Mouse (Mus musculus) spleen, adult 18-20 months (tissue): ENCODE measurements around the gene Otub2.

Experiments
- DNase-seq, 2 experiments: peaks; one replicate each; pipeline ENCODE4 v3.0.0; 2022; ENCODE audit warnings: mixed read lengths in 2 of 2

Otub2 gene

GRCm38 (mm10) chr12:103388505-103389347 lies at the start of gene Otub2:
Gene Otub2 (plus strand): TSS chr12:103388682.
- DNase-seq, result peak; percentile 90 to 93

GRCm38 (mm10) chr12:103341212-103341611 lies 47.3 kb upstream of the Otub2 start:
- peak; percentile 66 to 78 for DNase-seq

- peak; percentile 61 to 78 for DNase-seq
These were observed 45.0 kb upstream of the Otub2 start for GRCm38 (mm10) chr12:103343456-103343855.

- DNase-seq, result no peak
These were observed 43.5 kb upstream of the Otub2 start for GRCm38 (mm10) chr12:103344934-103345333.

GRCm38 (mm10) chr12:103346945-103347344 lies 41.5 kb upstream of the Otub2 start:
- no peak for DNase-seq

GRCm38 (mm10) chr12:103347406-103347805 lies 41.1 kb upstream of the Otub2 start:
- no peak for DNase-seq

- DNase-seq, result peak; percentile 63 to 84
These were observed 40.0 kb upstream of the Otub2 start for GRCm38 (mm10) chr12:103348506-103348905.

- no peak for DNase-seq
These were observed 35.7 kb upstream of the Otub2 start for GRCm38 (mm10) chr12:103352735-103353134.

GRCm38 (mm10) chr12:103353538-103353937 lies 34.9 kb upstream of the Otub2 start:
- no peak for DNase-seq

GRCm38 (mm10) chr12:103355746-103356414 lies 32.6 kb upstream of the Otub2 start, which contains the start of gene Asb2:
Gene Asb2 (minus strand): TSS chr12:103356001.
- no peak for DNase-seq

- DNase-seq, result no peak
These were observed 32.1 kb upstream of the Otub2 start for GRCm38 (mm10) chr12:103356415-103356748.

GRCm38 (mm10) chr12:103358216-103358615 lies 30.3 kb upstream of the Otub2 start:
- DNase-seq, result no peak

GRCm38 (mm10) chr12:103358951-103359801 lies 29.3 kb upstream of the Otub2 start:
- DNase-seq, result no peak

- DNase-seq, result no peak
These were observed 27.7 kb upstream of the Otub2 start for GRCm38 (mm10) chr12:103360812-103361211.

GRCm38 (mm10) chr12:103361539-103362307 lies 26.8 kb upstream of the Otub2 start:
- no peak for DNase-seq

- no peak for DNase-seq
These were observed 26.1 kb upstream of the Otub2 start for GRCm38 (mm10) chr12:103362336-103362735.

GRCm38 (mm10) chr12:103367171-103367570 lies 21.3 kb upstream of the Otub2 start:
- DNase-seq, result no peak

GRCm38 (mm10) chr12:103367620-103368325 lies 20.7 kb upstream of the Otub2 start:
- DNase-seq, result peak in 1 of 2 experiments; percentile 72

- DNase-seq, result no peak
These were observed 20.2 kb upstream of the Otub2 start for GRCm38 (mm10) chr12:103368326-103368669.

- no peak for DNase-seq
These were observed 19.7 kb upstream of the Otub2 start for GRCm38 (mm10) chr12:103368777-103369176.

- DNase-seq, result no peak
These were observed 17.6 kb upstream of the Otub2 start for GRCm38 (mm10) chr12:103370861-103371260.

- peak; percentile 30 to 55 for DNase-seq
These were observed 16.8 kb upstream of the Otub2 start for GRCm38 (mm10) chr12:103371711-103372110.
